Mouse (Mus musculus) erythroblast, embryonic 14.5 days (primary cell): ENCODE measurements around the gene Srd5a3.

Source experiments
- GATA1 ChIP-seq: IDR thresholded peaks from 2 replicates; pipeline ENCODE4 v1.6.1; 2012; ENCODE audit warnings: low read length, inconsistent platforms, mixed read lengths
- TAL1 ChIP-seq: IDR thresholded peaks from 3 replicates; pipeline ENCODE4 v1.6.1; 2012; ENCODE audit warnings: low read length, inconsistent platforms, mixed read lengths

DNA sequence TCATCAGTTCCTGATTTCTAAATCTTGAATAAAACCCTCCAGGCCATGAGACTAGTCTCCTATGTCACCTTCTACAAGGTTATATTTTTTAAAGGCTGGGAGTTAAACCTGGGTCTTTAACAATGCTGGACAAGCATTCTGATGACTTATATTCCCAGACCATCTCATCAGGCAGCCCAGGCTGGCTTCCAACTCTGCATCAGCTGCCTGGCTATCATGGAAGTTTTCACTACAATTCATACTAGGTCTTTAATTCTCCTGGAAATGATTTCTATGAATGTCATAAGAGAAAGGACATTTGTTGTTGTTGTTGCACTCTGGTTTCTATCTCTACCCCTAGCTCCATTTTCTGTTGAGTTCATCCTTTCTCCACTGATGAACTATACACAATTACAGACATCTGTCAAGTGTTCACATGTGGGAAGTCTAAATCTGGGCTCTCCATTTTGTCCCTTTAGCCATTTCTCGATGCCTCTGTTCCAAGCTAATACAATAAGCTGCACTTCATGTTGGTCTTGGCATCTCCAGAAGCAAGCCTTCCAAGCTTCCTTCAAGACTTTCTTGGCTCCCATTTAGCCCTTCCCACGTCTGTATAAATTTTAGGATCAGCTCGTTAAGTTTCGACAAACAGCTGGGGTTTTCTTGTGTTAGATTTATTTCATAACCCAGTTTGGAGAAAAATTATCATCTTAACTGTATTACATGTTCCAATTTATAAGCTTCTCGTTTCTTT lies 12.3 kb upstream of the Srd5a3 start:
- no peak for TF ChIP-seq GATA1
- no peak for TF ChIP-seq TAL1
